9 mouse cellular contexts compared by ENCODE assay signal in the genomic region with DNA sequence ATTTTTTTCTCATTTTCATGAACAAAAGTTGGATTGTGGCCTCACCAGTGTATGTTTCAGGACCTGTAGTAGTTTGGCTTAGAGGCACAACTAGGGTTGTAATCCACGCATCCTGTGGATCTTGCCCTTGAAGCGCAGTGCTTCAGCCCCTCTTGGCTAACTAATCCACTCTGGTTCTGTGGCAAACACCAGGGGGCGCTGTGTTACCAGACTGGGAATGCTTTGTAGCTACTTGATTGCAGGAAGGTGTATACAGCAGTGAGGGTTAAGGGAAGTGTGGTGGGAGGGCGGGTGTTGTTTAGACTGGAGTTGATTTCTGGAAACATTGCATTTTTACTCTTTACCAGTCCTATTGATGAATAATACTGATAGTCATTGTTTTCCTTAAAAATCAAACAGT.
DNase-seq lines count a peak whose midpoint lies in the region; ATAC-seq lines count a peak whose summit lies in the region.
"Had no signal": no experiment of that assay in that cellular context is flagged by ENCODE, and none has a peak within 500 bp of the region (broad histone marks: within the 10 kb centered on the region; RNA-seq: fewer than 3 reads in every experiment).

No protein-coding gene starts in this region.

- no peak overlapping the region for H3K4me2 ChIP-seq in heart, embryonic 11.5 days
- H3K4me2 ChIP-seq in forebrain, embryonic 12.5 days: no peak overlapping the region
- H3K4me2 ChIP-seq: stomach, embryonic 15.5 days had no signal

- peak; percentile 76 to 95 for DNase-seq in heart, adult 18-20 months
- peak; percentile 62 for DNase-seq in c-Kit-positive CD71-negative TER-119-negative erythroid progenitor cells, embryonic 14.5 days (ENCODE audit: low read depth)
- DNase-seq in heart, postnatal 36 days: peak; percentile 85 to 92
- peak; percentile 37 for DNase-seq in left cerebral cortex, adult 11 months (ENCODE audit: low spot score)
- DNase-seq in mesoderm, embryonic 11.5 days (ENCODE audit: low read depth, low spot score): peak; percentile 86
- DNase-seq in spleen, postnatal 10 days (ENCODE audit: low spot score in 2 of 2): peak; percentile 76 to 88

- WGBS in heart, embryonic 11.5 days (ENCODE audit: insufficient replicate concordance): 45% methylated on average over 4 of the region's 4 CpGs
- WGBS in forebrain, embryonic 12.5 days: 39% methylated on average over 4 of the region's 4 CpGs

- no peak overlapping the region for H3K9ac ChIP-seq in heart, embryonic 11.5 days (ENCODE audit: low read depth, low read length)
- no peak overlapping the region for H3K9ac ChIP-seq in forebrain, embryonic 12.5 days
- H3K9ac ChIP-seq: stomach, embryonic 15.5 days had no signal

- intact Hi-C loops in heart, postnatal 36 days (cut with DNase I): loop anchor here (1.0 kb wide), 2 partner anchors 95 to 284 kb away; no protein-coding TSS in a partner anchor

- no peak overlapping the region for H3K4me3 ChIP-seq in heart, embryonic 11.5 days (ENCODE audit: low read depth, low read length)
- no peak overlapping the region for H3K4me3 ChIP-seq in forebrain, embryonic 12.5 days (replicated peaks)
- H3K4me3 ChIP-seq: stomach, embryonic 15.5 days had no signal

- H3K27ac ChIP-seq in heart, embryonic 11.5 days (ENCODE audit: low read depth, low read length): no peak overlapping the region
- H3K27ac ChIP-seq in forebrain, embryonic 12.5 days: no peak overlapping the region
- H3K27ac ChIP-seq: stomach, embryonic 15.5 days had no signal

- H3K36me3 ChIP-seq in heart, embryonic 11.5 days (ENCODE audit: control insufficient read depth, insufficient read depth, low read length): peaks cover 21% of the 10 kb centered on the region
- peaks cover 60% of the 10 kb centered on the region for H3K36me3 ChIP-seq in forebrain, embryonic 12.5 days (replicated peaks)

- no peaks in the 10 kb centered on the region for H3K27me3 ChIP-seq in heart, embryonic 11.5 days (ENCODE audit: control insufficient read depth, insufficient read depth, low read length)
- no peaks in the 10 kb centered on the region for H3K27me3 ChIP-seq in forebrain, embryonic 12.5 days
- H3K27me3 ChIP-seq: stomach, embryonic 15.5 days had no signal

- ATAC-seq in heart, embryonic 11.5 days (replicated peaks; ENCODE audit: insufficient number of reproducible peaks, low FRiP score, low TSS enrichment): no peak
- peak; percentile 63; the same call in 1 of the 2 replicates for ATAC-seq in forebrain, embryonic 12.5 days (ENCODE audit: low FRiP score)

- no peaks in the 10 kb centered on the region for H3K9me3 ChIP-seq in heart, embryonic 11.5 days (replicated peaks; ENCODE audit: control insufficient read depth, low read length)
- H3K9me3 ChIP-seq in forebrain, embryonic 12.5 days: no peaks in the 10 kb centered on the region
- H3K9me3 ChIP-seq: stomach, embryonic 15.5 days had no signal

- no peaks in the 10 kb centered on the region for H3K4me1 ChIP-seq in heart, embryonic 11.5 days (ENCODE audit: control insufficient read depth, insufficient read depth, low read length)
- H3K4me1 ChIP-seq in forebrain, embryonic 12.5 days: no peaks in the 10 kb centered on the region
- H3K4me1 ChIP-seq: stomach, embryonic 15.5 days had no signal

Comparison
In these comparisons a context has a peak if more than half of its experiments do, and no peak if none do; other contexts are left out.
1. DNase-seq: peak in every context shown above with its lines; median percentile 88 in heart, postnatal 36 days; 86 in mesoderm, embryonic 11.5 days; 86 in heart, adult 18-20 months; 82 in spleen, postnatal 10 days; 62 in c-Kit-positive CD71-negative TER-119-negative erythroid progenitor cells, embryonic 14.5 days; 37 in left cerebral cortex, adult 11 months.